Mouse (Mus musculus) heart, postnatal 10 days (tissue): Measurements from ENCODE around the gene Enkd1. TPM values are rescaled to one million over a fixed set of nuclear protein-coding genes. Genes with fewer than 3 reads are reported as not detected.

Experiments used
- DNase-seq, 2 experiments: peaks; one replicate each; pipeline ENCODE4 v3.0.0; 2021
- intact Hi-C: fragments of 180-260 bp; cut with DNase I; formaldehyde crosslinking; loops from one replicate; pipeline ENCODE4 v1.15.1; 2025
- total RNA-seq, 2 experiments: library from RNA; stranded (reverse); gene quantifications; 2 replicates each; pipeline ENCODE4 v1.2.3; 2021

Gene Enkd1
- total RNA-seq, 2 experiments from 2014 or later = 2.9 to 3.5 TPM

DNA sequence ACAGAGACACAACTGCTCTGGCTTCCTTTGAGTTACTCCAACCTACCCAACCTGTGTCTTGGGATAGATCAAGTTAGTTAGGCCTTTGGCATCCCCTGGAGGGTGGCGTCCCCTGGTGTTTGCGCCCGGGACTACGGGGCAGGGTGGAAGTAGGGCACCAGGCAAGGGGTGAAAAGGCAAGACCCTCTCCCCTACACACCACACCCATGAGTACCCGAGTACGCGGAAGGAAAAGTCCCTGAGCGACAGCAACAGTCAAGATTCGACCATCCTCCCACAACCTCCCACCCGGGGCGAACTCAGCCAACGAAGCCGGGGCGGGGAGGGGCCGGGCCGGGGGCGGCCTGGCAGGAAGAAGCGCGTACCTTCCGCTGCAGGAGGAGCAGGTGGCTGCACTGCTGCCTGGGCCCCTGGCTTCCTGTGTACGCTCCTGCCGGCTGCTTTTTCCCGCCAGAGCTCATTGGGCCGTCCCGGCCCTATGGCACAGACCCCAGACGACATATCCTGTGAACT lies 22.2 kb downstream of the Enkd1 start, which contains the start of gene Carmil2:
Carmil2 (plus strand) TSS at position 479 of the 513 bp plus-strand sequence.
- DNase-seq = peak; percentile 69 to 79
- intact Hi-C loops = loop anchor here (2.0 to 5.0 kb wide), 3 partner anchors 63 to 119 kb away; partner anchors contain the start of gene Atp6v0d1

DNA sequence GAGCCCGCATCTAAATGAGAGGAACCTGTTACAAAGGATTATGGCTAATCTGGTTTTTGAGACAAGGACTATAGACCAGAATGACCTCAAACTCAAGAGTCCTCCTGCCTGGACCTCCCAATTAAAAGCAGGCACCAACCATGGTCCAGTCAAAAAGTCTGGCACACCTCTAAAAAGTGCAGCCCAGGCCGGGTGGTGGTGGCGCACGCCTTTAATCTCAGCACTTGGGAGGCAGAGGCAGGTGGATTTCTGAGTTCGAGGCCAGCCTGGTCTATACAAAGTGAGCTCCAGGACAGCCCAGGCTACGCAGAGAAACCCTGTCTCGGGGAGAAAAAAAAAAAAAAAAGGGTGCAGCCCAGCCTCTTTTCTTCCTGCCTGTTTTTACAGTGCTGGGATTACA lies 22.7 kb downstream of the Enkd1 start:
- intact Hi-C loops = loop anchor here (2.0 to 5.0 kb wide), 3 partner anchors 63 to 118 kb away; partner anchors contain the start of gene Atp6v0d1

DNA sequence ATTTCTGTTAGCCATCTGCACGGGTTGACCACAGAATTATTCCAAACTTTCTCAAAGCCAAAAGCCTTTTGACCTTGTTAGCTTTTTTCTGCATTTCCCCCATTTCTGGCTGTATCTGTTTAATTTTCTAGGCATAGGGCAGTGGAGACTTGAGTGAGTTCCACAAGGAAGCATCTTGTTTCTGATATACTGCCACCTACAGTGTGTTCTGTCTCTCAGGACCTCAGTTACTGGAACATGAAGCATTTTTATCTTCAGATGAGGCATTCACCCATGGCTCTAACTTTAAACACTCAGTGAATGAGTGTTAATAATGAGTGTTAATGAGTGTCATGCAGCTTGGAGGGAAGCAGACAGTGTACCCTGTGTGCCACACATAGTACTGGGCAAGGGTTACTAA lies 30.1 kb downstream of the Enkd1 start:
- DNase-seq = no peak
- intact Hi-C loops = loop anchor here (5.0 kb wide), 1 partner anchor 41 kb away; the partner anchor contains the start of genes Agrp and Ctcf

More for the DNA sequence above, 22.7 kb downstream of the Enkd1 start:
- no peak for DNase-seq

DNA sequence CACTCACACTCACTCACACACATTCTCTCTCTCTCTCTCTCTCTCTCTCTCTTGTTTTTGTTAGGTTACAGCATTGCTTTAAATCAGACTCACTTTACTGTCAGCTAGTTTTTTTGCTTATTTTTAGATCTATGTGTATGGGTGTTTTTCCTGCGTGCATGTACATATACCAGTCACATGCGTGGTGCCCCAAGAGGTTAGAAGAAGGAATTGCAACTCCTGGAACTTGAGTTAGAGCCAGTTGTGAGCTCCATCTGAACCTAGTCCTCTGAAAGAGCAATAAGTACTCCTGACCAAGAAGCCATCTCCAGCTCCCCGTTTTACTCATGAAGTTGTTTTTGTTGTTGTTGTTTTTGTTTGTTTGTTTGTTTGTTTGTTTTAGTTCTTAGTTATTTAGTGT lies 46.8 kb downstream of the Enkd1 start:
- intact Hi-C loops = no loop called here
- peak; percentile 23 to 53 for DNase-seq

DNA sequence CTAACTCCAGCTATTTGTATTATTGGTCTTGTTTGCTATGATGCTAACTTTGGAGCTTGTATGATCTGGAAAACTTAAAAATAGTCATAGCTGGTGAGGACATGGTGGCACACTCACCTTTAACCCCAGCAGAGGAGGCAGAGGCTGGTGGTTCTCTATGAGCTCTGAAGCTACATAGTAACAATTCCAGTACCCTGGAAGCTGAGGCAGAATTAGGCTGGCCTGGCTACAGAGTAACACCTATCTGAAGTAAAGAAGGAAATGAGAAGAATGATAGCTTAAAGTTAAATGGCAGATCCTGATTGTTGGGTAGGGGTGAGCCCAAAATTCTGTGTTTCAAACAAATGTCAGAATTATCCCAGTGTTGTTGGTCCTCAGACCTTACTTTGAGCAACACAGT lies 50.4 kb downstream of the Enkd1 start:
- intact Hi-C loops = no loop called here
- DNase-seq = no peak

Other genes starting within 250 kb of the Enkd1 start
- gene Tppp3, start 236.7 kb downstream of the Enkd1 start, total RNA-seq = 10 to 100 TPM; 55.8 to 56.1 TPM
- 10 to 100 TPM; 14.8 to 16.8 TPM for gene Zdhhc1, start 211.3 kb downstream of the Enkd1 start, total RNA-seq
- gene Hsd11b2, start 189.5 kb downstream of the Enkd1 start, total RNA-seq = 1 to 10 TPM in 1 of 2 experiments, under 1 TPM in 1; 0.60 to 2.1 TPM
- gene Atp6v0d1, start 142.2 kb downstream of the Enkd1 start, total RNA-seq = 10 to 100 TPM; 60.1 to 64.0 TPM
- 10 to 100 TPM; 53.1 to 55.8 TPM for gene Ripor1, start 103.0 kb downstream of the Enkd1 start, total RNA-seq
- 10 to 100 TPM; 46.6 to 56.6 TPM for gene Ctcf, start 71.6 kb downstream of the Enkd1 start, total RNA-seq
- not detected for gene Agrp, start 70.8 kb downstream of the Enkd1 start, total RNA-seq
- under 1 TPM; 0.62 to 0.93 TPM for gene Carmil2, start 21.9 kb downstream of the Enkd1 start, total RNA-seq
- 10 to 100 TPM; 20.8 to 21.2 TPM for gene Acd, start 7.1 kb downstream of the Enkd1 start, total RNA-seq
- gene Pard6a, start 7.1 kb downstream of the Enkd1 start, total RNA-seq = 1 to 10 TPM; 7.1 to 9.1 TPM
- not detected for gene 4933405L10Rik, start 555 bp downstream of the Enkd1 start, total RNA-seq
- 1 to 10 TPM; 4.6 to 9.9 TPM for gene Gfod2, start 50.5 kb upstream of the Enkd1 start, total RNA-seq
- 10 to 100 TPM; 24.2 to 24.5 TPM for gene Ranbp10, start 119.1 kb upstream of the Enkd1 start, total RNA-seq
- gene Tsnaxip1, start 119.5 kb upstream of the Enkd1 start, total RNA-seq = not detected
- gene Cenpt, start 145.1 kb upstream of the Enkd1 start, total RNA-seq = 1 to 10 TPM; 8.4 to 8.5 TPM
- gene Thap11, start 146.9 kb upstream of the Enkd1 start, total RNA-seq = 10 to 100 TPM; 27.5 to 31.9 TPM
- gene Nutf2, start 152.4 kb upstream of the Enkd1 start, total RNA-seq = 10 to 100 TPM; 41.9 to 46.2 TPM
- gene Edc4, start 172.7 kb upstream of the Enkd1 start, total RNA-seq = 10 to 100 TPM; 30.9 to 32.5 TPM
- gene Nrn1l, start 185.4 kb upstream of the Enkd1 start, total RNA-seq = not detected
- gene Pskh1, start 192.2 kb upstream of the Enkd1 start, total RNA-seq = 10 to 100 TPM; 20.9 to 22.5 TPM
- gene Ctrl, start 225.7 kb upstream of the Enkd1 start, total RNA-seq = under 1 TPM; 0.35 to 0.48 TPM
- 10 to 100 TPM; 81.1 to 88.5 TPM for gene Psmb10, start 230.2 kb upstream of the Enkd1 start, total RNA-seq
- gene Lcat, start 235.2 kb upstream of the Enkd1 start, total RNA-seq = under 1 TPM; 0.64 to 0.77 TPM